Mouse (Mus musculus): ENCODE measurements around the gene Aldh18a1. TPM values are rescaled to one million over a fixed set of nuclear protein-coding genes. Genes with fewer than 3 reads are reported as not detected.
"Not testable (repeated sequence)": the region's sequence is repeated elsewhere in the genome, so short reads cannot be mapped to it uniquely, and the experiment has no call there.

Aldh18a1 gene
- polyA plus RNA-seq, 1 experiment, result 39.1 TPM

DNA sequence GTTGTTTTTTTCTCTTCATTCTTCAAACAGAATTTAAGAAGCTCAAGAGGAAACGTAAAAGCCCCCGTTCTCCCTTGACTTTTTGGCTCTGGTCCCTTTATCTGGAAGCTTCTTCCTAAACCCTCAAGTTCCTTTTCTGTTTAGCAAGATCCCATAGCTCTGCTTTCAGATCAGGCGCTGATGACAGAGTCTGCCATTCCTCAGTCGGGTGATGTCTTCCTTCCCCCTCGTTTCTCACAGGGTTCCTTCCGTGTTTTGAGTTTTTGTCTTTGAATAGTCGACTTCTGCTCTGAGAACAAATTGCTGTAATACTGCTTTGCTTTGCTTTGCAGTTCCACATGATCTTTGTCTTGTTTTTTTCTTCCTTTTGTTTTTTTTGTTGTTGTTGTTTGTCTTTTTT, 42.3 kb upstream of the Aldh18a1 start:
- Histone ChIP-seq H3K4me3 (ENCODE audit: low read depth, low read length) (no peak overlapping the region), H3K27me3 (ENCODE audit: control insufficient read depth, insufficient read depth, low read length, poor library complexity, severe bottlenecking) (no peaks in the 10 kb centered on the region; the same call in 1 of the 2 replicates), H3K9me3 (replicated peaks; ENCODE audit: control insufficient read depth, insufficient read depth, low read length, poor library complexity, severe bottlenecking) (no peaks in the 10 kb centered on the region), H3K36me3 (ENCODE audit: control insufficient read depth, insufficient read depth, low read length, poor library complexity, severe bottlenecking) (no peaks in the 10 kb centered on the region), H3K9ac (ENCODE audit: low read depth, poor library complexity, severe bottlenecking) (no peak overlapping the region), H3K4me1 (ENCODE audit: control insufficient read depth, insufficient read depth, low read length) (no peaks in the 10 kb centered on the region), H3K27ac (ENCODE audit: insufficient read depth, low read length) (no peak overlapping the region)
- TF ChIP-seq CTCF (IDR thresholded peaks at IDR 0.05; ENCODE audit: low read depth, low read length) (no peak), POLR2A (IDR thresholded peaks at IDR 0.05; ENCODE audit: insufficient read depth, low read length) (no peak), EP300 (IDR thresholded peaks at IDR 0.05; ENCODE audit: insufficient read depth, low read depth, low read length) (no peak)

DNA sequence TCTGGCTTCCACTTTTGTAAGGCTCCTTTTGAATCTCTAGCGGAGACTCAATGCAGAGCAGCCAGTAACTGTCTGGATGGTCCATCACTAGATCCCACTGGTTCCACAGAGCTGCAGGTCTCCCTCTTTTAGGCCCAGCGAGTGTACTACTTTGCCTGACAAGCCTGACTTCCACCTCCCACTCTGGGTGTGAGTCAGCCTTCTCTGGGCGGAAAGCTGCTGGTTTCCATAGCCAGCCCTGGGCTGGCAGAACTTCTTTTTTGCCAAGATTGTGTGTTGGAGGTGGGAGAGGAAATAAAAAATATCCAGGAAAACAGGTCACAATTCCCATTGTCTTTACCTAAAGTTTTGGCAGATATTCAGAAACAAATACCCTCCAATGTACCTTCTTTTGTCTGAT, 41.8 kb upstream of the Aldh18a1 start:
- Histone ChIP-seq H3K4me1 (ENCODE audit: control insufficient read depth, insufficient read depth, low read length) (no peaks in the 10 kb centered on the region), H3K36me3 (ENCODE audit: control insufficient read depth, insufficient read depth, low read length, poor library complexity, severe bottlenecking) (no peaks in the 10 kb centered on the region), H3K27me3 (ENCODE audit: control insufficient read depth, insufficient read depth, low read length, poor library complexity, severe bottlenecking) (no peaks in the 10 kb centered on the region; the same call in 1 of the 2 replicates), H3K4me3 (ENCODE audit: low read depth, low read length) (no peak overlapping the region), H3K9me3 (replicated peaks; ENCODE audit: control insufficient read depth, insufficient read depth, low read length, poor library complexity, severe bottlenecking) (no peaks in the 10 kb centered on the region), H3K9ac (ENCODE audit: low read depth, poor library complexity, severe bottlenecking) (no peak overlapping the region), H3K27ac (ENCODE audit: insufficient read depth, low read length) (no peak overlapping the region)
- TF ChIP-seq CTCF (IDR thresholded peaks at IDR 0.05; ENCODE audit: low read depth, low read length) (no peak), POLR2A (IDR thresholded peaks at IDR 0.05; ENCODE audit: insufficient read depth, low read length) (no peak), EP300 (IDR thresholded peaks at IDR 0.05; ENCODE audit: insufficient read depth, low read depth, low read length) (no peak)

DNA sequence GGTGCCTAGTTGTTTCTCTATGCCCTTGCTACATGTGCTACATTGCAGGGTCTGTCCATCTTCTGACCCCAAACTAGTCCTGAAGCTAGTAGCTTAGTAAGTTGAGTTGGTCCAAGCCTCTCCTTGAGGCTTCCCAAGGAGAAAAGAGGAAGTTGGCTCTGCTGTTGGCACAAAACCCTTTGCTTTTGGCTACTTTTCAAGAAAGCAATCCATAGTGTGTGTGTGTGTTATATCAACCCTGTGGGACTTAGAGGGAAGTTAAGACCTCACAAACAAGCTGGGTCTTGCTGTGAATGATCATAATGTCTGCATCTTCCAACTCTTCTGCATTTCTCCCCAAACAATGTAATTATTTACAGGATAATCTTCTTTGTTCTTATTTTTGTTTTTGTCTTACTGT, 40.7 kb upstream of the Aldh18a1 start:
- Histone ChIP-seq H3K27me3 (ENCODE audit: control insufficient read depth, insufficient read depth, low read length, poor library complexity, severe bottlenecking) (no peaks in the 10 kb centered on the region; the same call in 1 of the 2 replicates), H3K9ac (ENCODE audit: low read depth, poor library complexity, severe bottlenecking) (no peak overlapping the region), H3K9me3 (replicated peaks; ENCODE audit: control insufficient read depth, insufficient read depth, low read length, poor library complexity, severe bottlenecking) (no peaks in the 10 kb centered on the region), H3K4me3 (ENCODE audit: low read depth, low read length) (no peak overlapping the region), H3K4me1 (ENCODE audit: control insufficient read depth, insufficient read depth, low read length) (no peaks in the 10 kb centered on the region), H3K36me3 (ENCODE audit: control insufficient read depth, insufficient read depth, low read length, poor library complexity, severe bottlenecking) (no peaks in the 10 kb centered on the region), H3K27ac (ENCODE audit: insufficient read depth, low read length) (no peak overlapping the region)
- TF ChIP-seq EP300 (IDR thresholded peaks at IDR 0.05; ENCODE audit: insufficient read depth, low read depth, low read length) (no peak), POLR2A (IDR thresholded peaks at IDR 0.05; ENCODE audit: insufficient read depth, low read length) (no peak), CTCF (IDR thresholded peaks at IDR 0.05; ENCODE audit: low read depth, low read length) (no peak)

DNA sequence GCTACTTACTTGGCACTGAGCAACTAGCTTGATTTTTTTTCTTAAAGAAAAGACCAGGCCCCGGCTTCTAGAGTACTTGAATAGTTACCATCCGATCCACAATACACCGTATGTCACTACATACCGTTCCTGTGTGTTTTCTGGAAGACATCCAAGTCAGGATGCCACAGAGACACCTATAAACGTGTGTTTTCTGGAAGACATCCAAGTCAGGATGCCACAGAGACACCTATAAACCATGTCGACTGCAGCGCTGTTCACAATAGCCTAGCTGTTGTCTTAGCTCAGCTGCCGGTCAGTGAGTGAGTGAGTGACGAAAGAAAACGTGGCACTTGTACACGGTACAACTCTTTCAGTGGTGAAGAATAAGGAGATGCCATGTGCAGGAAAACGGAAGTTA, 37.7 kb upstream of the Aldh18a1 start:
- TF ChIP-seq EP300 (IDR thresholded peaks at IDR 0.05; ENCODE audit: insufficient read depth, low read depth, low read length), result no peak
- TF ChIP-seq POLR2A (IDR thresholded peaks at IDR 0.05; ENCODE audit: insufficient read depth, low read length), result no peak
- no peak for TF ChIP-seq CTCF (IDR thresholded peaks at IDR 0.05; ENCODE audit: low read depth, low read length)
- Histone ChIP-seq H3K9ac (ENCODE audit: low read depth, poor library complexity, severe bottlenecking) (no peak overlapping the region), H3K4me3 (ENCODE audit: low read depth, low read length) (no peak overlapping the region), H3K36me3 (ENCODE audit: control insufficient read depth, insufficient read depth, low read length, poor library complexity, severe bottlenecking) (no peaks in the 10 kb centered on the region), H3K27me3 (ENCODE audit: control insufficient read depth, insufficient read depth, low read length, poor library complexity, severe bottlenecking) (no peaks in the 10 kb centered on the region), H3K9me3 (replicated peaks; ENCODE audit: control insufficient read depth, insufficient read depth, low read length, poor library complexity, severe bottlenecking) (no peaks in the 10 kb centered on the region), H3K4me1 (ENCODE audit: control insufficient read depth, insufficient read depth, low read length) (no peaks in the 10 kb centered on the region), H3K27ac (ENCODE audit: insufficient read depth, low read length) (no peak overlapping the region)

DNA sequence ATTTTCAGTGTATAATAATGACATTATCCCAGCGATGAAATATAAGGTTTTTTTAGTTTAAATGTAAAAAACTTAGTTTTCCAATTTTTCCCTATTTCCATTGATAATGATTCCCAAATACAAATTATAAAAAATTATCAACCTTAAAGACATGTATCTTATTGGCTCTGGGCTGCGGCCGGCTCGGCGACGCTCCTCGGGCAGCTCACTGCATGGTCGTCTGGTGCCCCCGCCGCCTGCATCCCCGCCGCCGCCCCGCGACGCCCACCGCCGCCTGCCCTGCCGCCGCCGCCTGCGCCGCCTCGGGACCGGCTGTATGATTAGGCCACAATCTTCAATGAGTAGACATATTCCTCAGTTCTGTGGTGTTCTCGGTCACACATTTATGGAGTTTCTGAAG, 33.4 kb upstream of the Aldh18a1 start:
- not testable (repeated sequence) for H3K4me1 ChIP-seq (ENCODE audit: control insufficient read depth, insufficient read depth, low read length); H3K4me3 ChIP-seq (ENCODE audit: low read depth, low read length); H3K9me3 ChIP-seq (replicated peaks; ENCODE audit: control insufficient read depth, insufficient read depth, low read length, poor library complexity, severe bottlenecking); H3K9ac ChIP-seq (ENCODE audit: low read depth, poor library complexity, severe bottlenecking); H3K27ac ChIP-seq (ENCODE audit: insufficient read depth, low read length); H3K36me3 ChIP-seq (ENCODE audit: control insufficient read depth, insufficient read depth, low read length, poor library complexity, severe bottlenecking); H3K27me3 ChIP-seq (ENCODE audit: control insufficient read depth, insufficient read depth, low read length, poor library complexity, severe bottlenecking)

DNA sequence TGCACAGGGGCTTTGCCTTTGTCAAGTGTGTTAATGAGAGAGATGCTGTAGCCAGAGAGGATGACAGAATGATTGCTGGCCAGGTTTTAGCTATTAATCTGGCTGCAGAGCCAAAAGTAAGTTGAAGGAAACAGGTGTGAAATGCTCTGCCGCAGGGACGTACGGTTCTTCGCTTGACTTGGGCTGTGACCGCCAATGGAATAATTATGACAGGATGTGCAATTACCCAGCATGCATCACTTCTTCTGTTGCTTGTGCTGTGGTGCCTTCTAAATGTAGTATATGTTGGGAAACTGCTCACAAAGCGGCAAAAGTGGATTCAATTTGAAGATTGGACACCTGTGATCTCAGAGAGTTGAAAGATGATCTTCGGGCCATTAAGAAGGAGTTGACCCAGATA, 27.8 kb upstream of the Aldh18a1 start:
- no peaks in the 10 kb centered on the region for H3K36me3 ChIP-seq (ENCODE audit: control insufficient read depth, insufficient read depth, low read length, poor library complexity, severe bottlenecking)
- TF ChIP-seq EP300 (IDR thresholded peaks at IDR 0.05; ENCODE audit: insufficient read depth, low read depth, low read length), result no peak
- no peak for TF ChIP-seq CTCF (IDR thresholded peaks at IDR 0.05; ENCODE audit: low read depth, low read length)
- TF ChIP-seq POLR2A (IDR thresholded peaks at IDR 0.05; ENCODE audit: insufficient read depth, low read length), result no peak
- H3K27ac ChIP-seq (ENCODE audit: insufficient read depth, low read length), result no peak overlapping the region
- no peaks in the 10 kb centered on the region for H3K9me3 ChIP-seq (replicated peaks; ENCODE audit: control insufficient read depth, insufficient read depth, low read length, poor library complexity, severe bottlenecking)
- no peak overlapping the region for H3K4me3 ChIP-seq (ENCODE audit: low read depth, low read length)
- no peak overlapping the region for H3K9ac ChIP-seq (ENCODE audit: low read depth, poor library complexity, severe bottlenecking)
- H3K4me1 ChIP-seq (ENCODE audit: control insufficient read depth, insufficient read depth, low read length), result no peaks in the 10 kb centered on the region
- no peaks in the 10 kb centered on the region; the same call in 1 of the 2 replicates for H3K27me3 ChIP-seq (ENCODE audit: control insufficient read depth, insufficient read depth, low read length, poor library complexity, severe bottlenecking)

All from ES-Bruce4 (cell line).